Mouse (Mus musculus) heart, embryonic 16.5 days (tissue): ENCODE data around the gene Hprt. TPM values are rescaled to one million over a fixed set of nuclear protein-coding genes. Genes with fewer than 3 reads are reported as not detected.
A peak's percentile ranks its signal among the peaks of the same experiment; 100 is the strongest.

Experiments
- ATAC-seq: fragments of 200-750 bp; cut with Nextera tagmentation; replicated peaks from 2 replicates; pipeline ENCODE4 v1.8.0; 2017; ENCODE audit warnings: moderate number of reproducible peaks; ENCODE audit not compliant: insufficient read depth, low FRiP score; ENCODE audit errors: extremely low read depth
- H3K27ac ChIP-seq: fragments of 300-500 bp; sonication (generic); 2 replicates; pipeline ENCODE4 v1.5.1; 2014; ENCODE audit warnings: mild to moderate bottlenecking, low read length, control low read depth, moderate library complexity
- H3K27me3 ChIP-seq: fragments of 300-500 bp; sonication (generic); 2 replicates; pipeline ENCODE4 v1.6.1; 2014; ENCODE audit warnings: low read length, mixed read lengths; ENCODE audit not compliant: control insufficient read depth, insufficient read depth
- H3K36me3 ChIP-seq: fragments of 300-500 bp; sonication (generic); 2 replicates; pipeline ENCODE4 v1.6.1; 2014; ENCODE audit not compliant: control insufficient read depth, insufficient read depth
- H3K4me1 ChIP-seq: fragments of 300-500 bp; sonication (generic); 2 replicates; pipeline ENCODE4 v1.6.1; 2014; ENCODE audit warnings: low read length, mixed read lengths; ENCODE audit not compliant: control insufficient read depth, insufficient read depth
- H3K4me2 ChIP-seq: fragments of 300-500 bp; sonication (generic); 2 replicates; pipeline ENCODE4 v1.6.1; 2014; ENCODE audit warnings: low read depth, mild to moderate bottlenecking, control low read depth, low read length
- H3K4me3 ChIP-seq: fragments of 300-500 bp; sonication (generic); 2 replicates; pipeline ENCODE4 v1.5.1; 2014; ENCODE audit warnings: mild to moderate bottlenecking, control low read depth, low read length
- H3K9ac ChIP-seq: fragments of 300-500 bp; sonication (generic); 2 replicates; pipeline ENCODE4 v1.6.1; 2014; ENCODE audit warnings: low read length, control low read depth
- H3K9me3 ChIP-seq: fragments of 300-500 bp; sonication (generic); replicated peaks from 2 replicates; pipeline ENCODE4 v1.6.1; 2016; ENCODE audit warnings: low read length; ENCODE audit not compliant: control insufficient read depth
- WGBS: fragments of 180-500 bp; shearing (Covaris S2); extraction: QIAGEN DNeasy Blood & Tissue Kit; methylation state at CpG from one replicate; pipeline ENCODE4 v1.1.7; 2014; 5-methylcytosine and 5-hydroxymethylcytosine counted together
- polyA plus RNA-seq: library from polyadenylated mRNA; unstranded; fragments of >200 nt; fragmentation: Nextera tagmentation; extraction: Ambion mirVana; gene quantifications from 2 replicates; pipeline ENCODE4 v1.2.1, GENCODE M21; 2015

The Hprt gene
- polyA plus RNA-seq, 1 experiment from 2014 or later = 264 TPM

- no peaks in the 10 kb centered on the region for H3K27me3 ChIP-seq
- WGBS = 50% methylated on average over 11 of the region's 11 CpGs
- no peaks in the 10 kb centered on the region for H3K4me1 ChIP-seq
- H3K4me3 ChIP-seq = no peak overlapping the region
- no peak for ATAC-seq
- no peak overlapping the region for H3K9ac ChIP-seq
- H3K27ac ChIP-seq = no peak overlapping the region
- no peaks in the 10 kb centered on the region; the same call in 1 of the 2 replicates for H3K36me3 ChIP-seq
- no peak overlapping the region for H3K4me2 ChIP-seq
- no peaks in the 10 kb centered on the region for H3K9me3 ChIP-seq
These were observed 37.7 kb downstream of the Hprt start for GRCm38 (mm10) chrX:53025471-53026223.

- Histone ChIP-seq H3K27ac (no peak overlapping the region), H3K4me3 (no peak overlapping the region), H3K27me3 (no peaks in the 10 kb centered on the region), H3K36me3 (no peaks in the 10 kb centered on the region), H3K9ac (no peak overlapping the region), H3K9me3 (no peaks in the 10 kb centered on the region), H3K4me2 (no peak overlapping the region), H3K4me1 (no peaks in the 10 kb centered on the region)
- ATAC-seq = no peak
- WGBS = 54% methylated on average over 5 of the region's 5 CpGs
These were observed 41.6 kb downstream of the Hprt start for GRCm38 (mm10) chrX:53029559-53029958.

DNA sequence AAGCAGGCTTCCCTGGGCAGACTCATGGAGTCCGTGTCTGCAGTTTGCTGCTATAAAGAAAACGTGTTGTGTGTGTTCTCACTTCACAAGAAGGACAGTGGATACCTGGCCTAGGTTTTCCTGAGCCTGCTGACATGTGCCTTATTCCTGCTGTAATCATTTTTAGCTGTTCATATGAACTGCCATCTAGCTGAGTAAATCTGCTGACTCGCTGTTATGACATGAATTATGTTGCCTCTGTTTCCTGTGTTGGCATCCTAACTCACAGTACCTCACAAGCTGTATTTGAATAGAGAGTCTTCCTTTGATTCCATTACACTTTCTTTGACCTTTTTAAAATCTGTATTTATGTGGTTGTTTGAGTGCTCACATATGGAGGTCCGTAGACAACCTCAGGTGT, 50.3 kb downstream of the Hprt start:
- Histone ChIP-seq H3K4me1 (0 out of 2 replicates have a peak, but pooled peaks cover 3% of the 10 kb centered on the region), H3K27ac (no peak overlapping the region), H3K4me3 (no peak overlapping the region), H3K9ac (no peak overlapping the region), H3K4me2 (no peak overlapping the region), H3K9me3 (no peaks in the 10 kb centered on the region), H3K36me3 (no peaks in the 10 kb centered on the region), H3K27me3 (no peaks in the 10 kb centered on the region)
- 87% methylated on average over 4 of the region's 4 CpGs for WGBS
- no peak for ATAC-seq

DNA sequence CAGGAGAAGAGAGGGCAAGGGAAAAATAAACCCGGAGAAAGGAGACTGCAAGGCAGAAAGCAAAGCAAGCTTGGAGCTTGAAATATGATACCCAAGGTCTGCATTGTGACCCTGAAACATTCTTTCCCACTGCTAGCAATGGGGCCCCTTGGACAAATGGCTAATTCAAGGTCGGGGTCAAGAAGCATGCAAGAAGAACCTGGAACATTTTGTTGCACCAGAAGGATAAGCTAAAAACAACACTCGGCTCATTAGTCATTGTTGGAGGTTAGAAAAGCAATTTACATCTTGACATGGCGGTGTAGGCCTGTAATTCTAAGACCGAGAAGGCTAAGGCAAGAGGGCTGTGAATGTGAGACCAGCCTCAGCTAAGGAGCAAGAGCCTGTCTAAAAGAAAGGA, 51.7 kb downstream of the Hprt start:
- no peaks in the 10 kb centered on the region for H3K27me3 ChIP-seq
- H3K4me2 ChIP-seq = no peak overlapping the region
- 45% methylated on average over 5 of the region's 5 CpGs for WGBS
- no peaks in the 10 kb centered on the region for H3K9me3 ChIP-seq
- H3K9ac ChIP-seq = no peak overlapping the region
- H3K36me3 ChIP-seq = no peaks in the 10 kb centered on the region
- ATAC-seq = no peak
- no peak overlapping the region for H3K27ac ChIP-seq
- H3K4me1 ChIP-seq = peaks cover 4% of the 10 kb centered on the region; the same call in 1 of the 2 replicates
- H3K4me3 ChIP-seq = no peak overlapping the region

- ATAC-seq = no peak
- 83% methylated on average over 6 of the region's 6 CpGs for WGBS
- Histone ChIP-seq H3K9me3 (no peaks in the 10 kb centered on the region), H3K4me3 (no peak overlapping the region), H3K4me2 (no peak overlapping the region), H3K27ac (no peak overlapping the region), H3K36me3 (no peaks in the 10 kb centered on the region), H3K4me1 (peaks cover 8% of the 10 kb centered on the region; the same call in 1 of the 2 replicates), H3K27me3 (no peaks in the 10 kb centered on the region), H3K9ac (no peak overlapping the region)
These were observed 52.2 kb downstream of the Hprt start for GRCm38 (mm10) chrX:53040138-53040537.

- Histone ChIP-seq H3K27ac (no peak overlapping the region), H3K9me3 (no peaks in the 10 kb centered on the region), H3K4me3 (no peak overlapping the region), H3K4me2 (no peak overlapping the region), H3K27me3 (no peaks in the 10 kb centered on the region), H3K36me3 (no peaks in the 10 kb centered on the region), H3K4me1 (peaks cover 14% of the 10 kb centered on the region; the same call in 1 of the 2 replicates), H3K9ac (no peak overlapping the region)
- 80% methylated on average over 6 of the region's 6 CpGs for WGBS
- no peak for ATAC-seq
These were observed 53.1 kb downstream of the Hprt start for GRCm38 (mm10) chrX:53041006-53041405.

DNA sequence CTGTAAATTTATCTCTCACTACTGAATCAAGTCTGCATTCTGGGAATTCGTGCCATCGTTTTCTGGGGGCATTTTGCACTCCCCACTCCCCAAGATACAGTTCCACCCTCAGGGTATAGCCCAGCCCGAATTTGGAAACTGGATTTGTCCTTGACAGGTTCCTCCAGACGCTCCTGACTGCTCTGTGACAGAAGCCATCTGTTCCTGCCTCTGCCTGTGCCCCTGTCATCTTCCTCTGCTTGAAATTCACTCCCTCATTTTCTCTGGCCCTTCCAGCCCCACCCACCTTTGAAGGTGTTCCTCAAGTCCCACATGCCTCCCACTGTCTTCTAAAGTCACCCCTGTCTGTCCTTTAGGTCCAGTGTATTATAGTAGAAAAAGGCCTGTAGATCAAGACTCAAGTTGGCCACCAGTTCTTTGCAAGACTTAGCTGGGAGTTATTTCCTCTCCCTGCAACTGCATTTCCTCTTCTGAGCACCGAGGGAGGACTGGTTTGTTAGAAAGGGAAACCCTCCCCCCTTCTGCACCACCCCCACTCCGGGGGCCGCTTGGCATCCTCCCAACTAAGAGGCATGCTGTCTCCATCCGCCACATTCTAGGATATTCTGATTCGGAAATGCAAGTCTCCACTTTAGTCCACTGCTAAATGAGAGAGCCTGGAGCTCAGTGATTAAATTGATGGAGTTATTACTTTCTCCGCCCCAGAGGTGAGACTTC, 57.4 kb downstream of the Hprt start:
- no peak overlapping the region for H3K4me2 ChIP-seq
- peak; percentile 65 for ATAC-seq
- H3K9ac ChIP-seq = no peak overlapping the region
- no peak overlapping the region for H3K4me3 ChIP-seq
- H3K36me3 ChIP-seq = no peaks in the 10 kb centered on the region
- peak overlapping the region; percentile 63 for H3K27ac ChIP-seq
- no peaks in the 10 kb centered on the region for H3K27me3 ChIP-seq
- no peaks in the 10 kb centered on the region for H3K9me3 ChIP-seq
- H3K4me1 ChIP-seq = peaks cover 18% of the 10 kb centered on the region; the same call in 1 of the 2 replicates
- WGBS = 23% methylated on average over 10 of the region's 10 CpGs

DNA sequence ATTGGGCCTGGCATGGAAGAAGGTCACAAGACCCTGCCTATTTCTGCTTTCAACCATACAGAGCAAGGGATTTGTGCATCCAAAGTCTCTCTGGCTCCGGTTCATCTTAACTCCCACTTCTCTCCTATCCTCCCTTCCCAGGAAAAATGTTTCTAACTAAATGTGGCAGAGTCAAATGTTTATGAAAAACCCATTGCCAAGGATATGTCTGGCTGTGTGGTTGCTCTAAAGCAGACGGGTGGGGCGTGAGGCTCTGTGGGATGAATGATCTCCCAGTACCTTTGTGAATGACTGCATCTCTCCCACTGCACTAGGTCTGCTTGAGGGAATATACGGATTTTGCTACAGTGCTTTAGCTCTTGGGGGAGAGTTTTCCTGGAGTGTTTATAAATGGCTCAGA, 58.1 kb downstream of the Hprt start:
- Histone ChIP-seq H3K36me3 (no peaks in the 10 kb centered on the region), H3K4me1 (peaks cover 18% of the 10 kb centered on the region), H3K27ac (peak overlapping the region; percentile 63), H3K4me2 (no peak overlapping the region), H3K9me3 (no peaks in the 10 kb centered on the region), H3K9ac (no peak overlapping the region), H3K27me3 (no peaks in the 10 kb centered on the region), H3K4me3 (no peak overlapping the region)
- ATAC-seq = no peak; the same call in 1 of the 2 replicates
- WGBS = 51% methylated on average over 4 of the region's 4 CpGs

- Histone ChIP-seq H3K4me3 (no peak overlapping the region), H3K9me3 (no peaks in the 10 kb centered on the region), H3K27ac (peak overlapping the region; percentile 35), H3K36me3 (no peaks in the 10 kb centered on the region), H3K4me1 (peaks cover 18% of the 10 kb centered on the region), H3K4me2 (no peak overlapping the region), H3K9ac (no peak overlapping the region), H3K27me3 (no peaks in the 10 kb centered on the region)
- 20% methylated on average over 2 of the region's 2 CpGs for WGBS
- no peak for ATAC-seq
These were observed 59.0 kb downstream of the Hprt start for GRCm38 (mm10) chrX:53046911-53047310.
